Mouse (Mus musculus) megakaryocyte-erythroid progenitor cell, adult 5-6 weeks (primary cell): ENCODE data around the gene Akap13. TPM values are rescaled to one million over a fixed set of nuclear protein-coding genes. Genes with fewer than 3 reads are reported as not detected.
"Not testable (repeated sequence)": the region's sequence is repeated elsewhere in the genome, so short reads cannot be mapped to it uniquely, and the experiment has no call there.

Experiments used
- ATAC-seq: replicated peaks from 2 replicates; pipeline ENCODE4 v1.8.0; 2016; ENCODE audit warnings: mild to moderate bottlenecking, inconsistent platforms; ENCODE audit not compliant: severe bottlenecking, poor library complexity, low FRiP score, low TSS enrichment
- total RNA-seq, 2 experiments: library from RNA; stranded (forward) in 1 of 2; stranded (reverse) in 1 of 2; fragments of 200-1000, 215-1000 nt in 1 of 2; fragments of >200 nt in 1 of 2; fragmentation: Nextera tagmentation in 1 of 2; gene quantifications; 2 replicates each; pipeline ENCODE4 v1.2.3; 2014 to 2017

Gene Akap13
- total RNA-seq, 2 experiments from 2014 or later: 63.3 to 74.9 TPM

- ATAC-seq: no peak
These were observed 314.6 kb downstream of the Akap13 start for GRCm38 (mm10) chr7:75769909-75770308.

GRCm38 (mm10) chr7:75774095-75775078 lies 319.1 kb downstream of the Akap13 start:
- ATAC-seq: not testable (repeated sequence)

DNA sequence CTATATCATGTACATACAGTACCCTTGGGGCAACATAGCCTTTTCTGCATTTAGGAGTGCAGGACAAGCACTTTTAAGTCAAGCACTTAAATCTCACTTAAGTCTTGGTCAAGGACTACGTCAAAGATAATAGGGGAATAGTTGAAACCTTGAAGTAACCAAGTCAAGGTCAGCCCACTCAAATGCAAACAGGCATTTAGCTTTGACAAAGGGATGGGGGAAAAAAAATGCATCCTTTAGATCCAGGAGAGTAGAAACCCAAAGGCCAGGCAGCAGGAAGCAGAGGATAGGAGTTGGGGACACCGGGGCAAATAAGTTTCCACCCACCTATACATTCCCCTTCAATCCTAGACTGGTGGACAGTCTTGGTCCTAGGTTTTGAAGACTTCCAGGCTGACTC lies 322.7 kb downstream of the Akap13 start:
- ATAC-seq: no peak

GRCm38 (mm10) chr7:75780812-75781211 lies 325.5 kb downstream of the Akap13 start:
- no peak for ATAC-seq

DNA sequence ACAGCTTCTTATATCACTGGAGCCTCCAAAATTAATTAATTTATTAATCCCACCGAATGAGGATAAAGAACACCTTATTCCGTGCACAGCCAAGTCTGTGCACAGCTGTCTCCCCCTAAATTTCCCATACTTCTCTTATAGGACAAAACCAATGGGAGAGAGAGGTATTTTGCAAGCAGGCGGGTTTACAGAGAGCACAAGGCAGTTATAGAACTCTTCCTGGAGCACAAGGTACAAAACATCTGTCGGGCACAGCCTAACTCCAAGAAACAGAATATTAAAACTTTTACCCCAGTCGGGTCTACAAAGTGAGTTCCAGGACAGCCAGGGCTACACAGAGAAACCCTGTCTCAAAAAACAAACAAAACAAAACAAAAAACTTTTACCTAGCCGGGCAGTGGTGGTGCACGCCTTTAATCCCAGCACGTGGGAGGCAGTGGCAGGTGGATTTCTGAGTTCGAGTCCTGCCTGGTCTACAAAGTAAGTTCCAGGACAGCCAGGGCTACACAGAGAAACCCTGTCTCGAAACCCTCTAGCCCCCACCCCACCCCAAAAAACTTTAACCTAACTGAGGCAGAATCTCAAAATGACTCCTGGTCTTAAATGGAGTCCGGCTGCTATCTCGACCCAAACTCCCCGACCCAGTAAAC lies 326.1 kb downstream of the Akap13 start:
- ATAC-seq: no peak

DNA sequence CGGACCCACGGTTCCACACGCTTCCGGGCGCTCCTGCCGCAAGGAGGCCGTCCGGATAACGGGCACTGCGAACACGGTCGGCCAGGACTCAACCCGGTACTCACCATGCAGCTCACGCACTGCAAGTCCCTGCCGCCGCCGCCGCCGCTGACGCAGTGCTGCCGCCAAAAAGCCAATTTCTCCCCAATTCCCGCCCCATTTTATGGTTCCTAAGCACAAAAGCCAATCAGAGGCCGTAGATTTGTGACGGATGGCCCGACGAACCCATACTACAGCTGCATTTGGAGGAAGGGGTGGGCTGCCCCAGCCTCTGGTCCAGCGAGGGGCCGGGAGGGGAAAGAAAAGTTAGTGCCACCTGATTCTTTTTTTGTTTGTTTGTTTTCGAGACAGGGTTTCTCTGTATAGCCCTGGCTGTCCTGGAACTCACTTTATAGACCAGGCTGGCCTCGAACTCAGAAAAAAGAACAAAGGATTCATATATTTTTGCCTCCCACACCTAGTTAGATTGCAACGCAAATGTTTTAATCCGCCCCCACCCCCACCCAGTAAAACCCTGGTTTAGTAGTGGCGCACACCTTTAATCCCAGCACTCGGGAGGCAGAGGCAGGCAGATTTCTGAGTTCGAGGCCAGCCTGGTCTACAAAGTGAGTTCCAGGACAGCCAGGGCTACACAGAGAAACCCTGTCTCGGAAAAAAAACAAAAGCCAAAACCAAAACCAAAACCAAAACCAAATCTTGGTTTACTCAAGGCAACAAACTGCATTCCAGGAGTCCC lies 326.8 kb downstream of the Akap13 start:
- peak; percentile 98 for ATAC-seq

DNA sequence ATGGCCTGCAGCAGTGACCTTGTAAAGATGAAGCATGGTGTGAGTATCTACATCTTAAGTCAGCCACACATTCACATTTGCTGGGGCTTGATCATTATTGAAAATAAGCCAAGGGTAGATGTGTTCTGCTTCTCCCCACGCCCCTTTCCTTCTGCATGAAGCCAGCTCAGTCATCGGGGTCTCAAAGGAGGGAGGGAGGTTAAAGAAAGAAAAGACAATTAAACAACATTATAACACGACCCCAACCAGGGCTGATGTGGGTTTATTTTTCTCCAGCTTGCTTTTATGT lies 327.3 kb downstream of the Akap13 start:
- ATAC-seq: 0 out of 2 replicates have a peak, but pooled peaks have one; percentile 15

DNA sequence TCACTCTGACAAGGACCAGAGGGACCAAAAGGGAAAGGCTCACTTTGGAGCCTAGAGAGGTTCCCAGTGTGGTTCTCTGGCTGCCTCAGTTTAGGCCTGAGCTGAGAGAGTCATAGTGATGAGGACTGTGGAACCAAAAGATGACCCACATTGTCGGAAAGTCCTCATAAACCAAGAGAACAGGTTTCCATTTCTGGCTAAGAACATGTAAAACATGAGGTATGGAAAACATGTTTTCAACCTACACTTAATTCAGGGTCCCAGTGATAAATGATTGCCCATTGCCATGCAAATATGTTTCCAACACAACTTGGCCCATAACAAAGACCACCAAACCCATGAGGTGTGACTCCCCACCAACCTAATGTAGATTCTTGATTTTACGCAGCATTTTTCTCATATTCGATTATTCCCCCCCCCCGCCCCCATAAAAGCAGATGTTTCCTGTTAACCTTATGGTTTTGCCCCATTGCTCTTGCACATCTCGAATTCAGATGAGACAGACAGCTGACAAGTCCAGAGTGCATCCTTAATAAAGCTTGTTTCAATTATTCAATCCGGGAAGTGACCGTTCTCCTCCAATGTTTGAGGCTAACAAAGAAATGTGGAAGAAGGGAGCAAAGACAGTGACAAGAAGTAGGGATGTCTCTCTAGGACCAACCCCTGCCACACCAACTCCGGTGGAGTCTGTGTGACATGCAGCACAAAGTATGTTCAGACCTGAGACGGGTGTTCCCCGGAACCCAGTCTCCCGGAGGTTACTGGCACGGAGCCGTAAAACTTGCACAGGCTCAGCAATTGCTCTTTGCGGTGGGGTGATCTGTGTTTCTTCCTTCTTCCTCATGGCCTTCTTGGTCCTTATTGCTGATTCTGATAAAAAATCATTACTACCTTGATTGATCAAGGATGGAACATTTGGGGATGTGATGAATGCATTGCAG lies 330.3 kb downstream of the Akap13 start:
- ATAC-seq: no peak

GRCm38 (mm10) chr7:75786812-75787211 lies 331.5 kb downstream of the Akap13 start:
- no peak for ATAC-seq

- no peak for ATAC-seq
These were observed 332.0 kb downstream of the Akap13 start for GRCm38 (mm10) chr7:75787371-75787770.

- peak; percentile 27; the same call in 1 of the 2 replicates for ATAC-seq
These were observed 332.9 kb downstream of the Akap13 start for GRCm38 (mm10) chr7:75788069-75788800.

DNA sequence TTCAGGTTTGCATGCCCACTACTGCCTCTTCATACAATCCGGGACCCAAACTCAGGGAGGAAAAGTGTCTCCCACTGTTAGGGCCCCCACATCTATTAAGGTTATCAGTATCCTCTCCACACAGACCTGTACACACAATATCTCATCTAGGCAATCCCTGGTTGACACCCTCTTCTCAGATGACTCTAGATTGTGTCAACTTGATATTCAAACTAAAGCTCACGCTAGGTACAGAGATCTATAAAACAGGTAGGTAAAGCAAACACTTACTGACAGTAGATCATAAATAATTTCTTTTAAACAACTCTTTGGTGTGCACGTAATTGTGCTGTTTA lies 333.4 kb downstream of the Akap13 start:
- not testable (repeated sequence) for ATAC-seq

GRCm38 (mm10) chr7:75789746-75790145 lies 334.4 kb downstream of the Akap13 start:
- no peak for ATAC-seq

DNA sequence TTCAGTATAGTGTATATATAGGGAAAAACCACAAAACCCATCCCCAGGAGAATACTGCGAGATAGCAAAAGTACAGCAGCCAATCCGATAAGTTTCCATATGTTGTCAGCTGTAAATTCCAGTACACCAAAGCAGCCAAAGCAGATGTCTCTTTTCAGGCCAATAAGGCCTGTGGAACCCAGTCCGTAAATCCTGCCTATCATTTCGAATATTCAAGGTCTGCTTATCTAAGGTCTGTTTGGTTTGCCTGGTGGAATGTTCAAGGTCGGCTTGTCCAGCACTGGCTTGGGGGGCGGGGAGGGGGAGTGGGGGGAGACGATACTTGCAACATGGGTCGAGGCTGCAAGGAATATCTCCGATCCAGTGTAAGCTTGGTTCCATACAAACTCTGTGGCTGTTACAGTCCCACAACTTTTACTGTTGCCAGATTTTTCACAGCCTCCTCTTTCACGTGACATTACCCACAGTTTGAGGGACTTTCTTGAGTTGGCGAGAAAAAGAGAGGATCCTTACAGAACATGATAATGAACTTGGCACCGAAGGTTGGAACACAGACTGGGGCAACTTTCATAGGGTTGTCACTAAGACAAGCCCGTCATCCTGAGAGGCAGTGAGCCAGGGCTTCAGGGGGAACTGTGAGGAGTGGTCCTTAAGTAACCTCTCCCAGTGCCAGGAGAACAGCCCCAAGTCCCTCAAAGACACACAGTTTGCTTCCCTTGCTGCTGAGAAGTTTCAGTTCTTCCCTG lies 335.9 kb downstream of the Akap13 start:
- not testable (repeated sequence) for ATAC-seq

GRCm38 (mm10) chr7:75793091-75793490 lies 337.8 kb downstream of the Akap13 start:
- ATAC-seq: no peak

DNA sequence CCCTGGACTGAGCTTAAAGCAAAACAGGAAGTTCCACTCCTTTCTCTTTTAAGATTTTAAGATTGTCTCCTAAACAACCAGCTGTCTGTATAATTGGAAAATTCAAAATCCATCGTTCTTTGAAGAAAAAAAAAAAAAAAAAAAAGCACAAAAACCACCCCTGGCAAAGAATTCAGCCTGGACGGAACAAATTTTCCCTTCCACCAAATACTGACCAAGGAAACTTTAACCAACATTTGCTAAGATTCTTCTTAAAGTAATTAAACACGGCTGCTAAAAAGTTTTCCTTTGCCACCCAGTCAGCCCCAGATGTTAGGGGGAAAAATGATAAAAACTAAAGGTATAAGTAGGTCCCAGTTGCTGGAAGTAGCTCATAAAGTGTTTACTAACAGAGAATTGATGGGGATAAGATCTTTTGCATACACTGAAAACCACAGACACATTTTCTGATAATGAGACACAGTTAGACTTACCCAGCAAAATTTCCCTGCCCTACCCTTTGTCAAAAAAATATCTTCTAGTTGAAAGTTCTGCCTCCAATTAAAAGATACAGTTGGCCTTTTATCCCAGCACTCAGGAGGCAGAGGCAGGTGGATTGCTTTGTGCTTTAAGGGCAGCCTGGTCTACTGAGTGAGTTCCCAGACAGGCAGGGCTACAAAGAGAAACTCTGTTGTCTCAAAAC lies 338.5 kb downstream of the Akap13 start:
- ATAC-seq: 0 out of 2 replicates have a peak, but pooled peaks have one; percentile 37

DNA sequence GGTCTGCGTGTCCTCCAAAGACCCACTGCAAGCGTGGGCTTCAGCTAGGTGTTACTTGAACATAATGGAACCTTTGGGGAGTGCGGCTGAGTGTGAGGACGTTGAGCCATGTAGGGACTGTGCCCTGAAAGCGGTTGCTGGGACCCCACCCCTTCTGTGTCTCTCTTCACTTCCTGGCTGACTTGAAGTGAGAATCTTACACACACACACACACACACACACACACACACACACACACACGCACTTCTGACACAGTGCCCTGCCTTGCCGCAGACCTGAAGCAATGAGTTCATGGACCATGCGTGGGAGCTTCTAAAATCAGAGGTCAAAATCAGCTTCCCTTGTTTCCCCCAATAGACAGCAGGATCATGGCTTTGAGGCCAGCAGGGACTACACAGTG lies 339.8 kb downstream of the Akap13 start:
- ATAC-seq: no peak
